Mouse (Mus musculus) heart, embryonic 14.5 days (tissue): ENCODE measurements at regions not wholly inside any gene's neighbourhood (a gene's known extent, or its start where the extent isn't known, plus 50 kb on each side); places are given as distances from the start of the nearest gene placed in this dataset.

Source experiments
- ATAC-seq: fragments of 200-750 bp; cut with Nextera tagmentation; 2 replicates; pipeline ENCODE4 v1.8.0; 2017; ENCODE audit warnings: low read depth, moderate TSS enrichment; ENCODE audit not compliant: insufficient number of reproducible peaks, insufficient read depth, low FRiP score
- H3K27ac ChIP-seq, 2 experiments: fragments of 200-500 bp in 1 of 2; fragments of 300-500 bp in 1 of 2; sonication (generic) in 1 of 2; replicated peaks in 1 of 2; 2 replicates each; pipeline ENCODE4 v1.5.1; 2012 to 2014; ENCODE audit warnings: low read depth in 2 of 2, low read length in 2 of 2, control low read depth in 1 of 2, mild to moderate bottlenecking in 1 of 2, mixed read lengths in 1 of 2; ENCODE audit not compliant: control insufficient read depth in 1 of 2, insufficient read depth in 1 of 2
- H3K27me3 ChIP-seq: fragments of 300-500 bp; sonication (generic); 2 replicates; pipeline ENCODE4 v1.6.1; 2014; ENCODE audit warnings: mild to moderate bottlenecking, low read length, control low read depth; ENCODE audit not compliant: control insufficient read depth, insufficient read depth
- H3K36me3 ChIP-seq: fragments of 300-500 bp; sonication (generic); 2 replicates; pipeline ENCODE4 v1.6.1; 2014; ENCODE audit warnings: mild to moderate bottlenecking, control low read depth, low read length, mixed read lengths; ENCODE audit not compliant: control insufficient read depth, insufficient read depth
- H3K4me1 ChIP-seq, 2 experiments: fragments of 200-500 bp in 1 of 2; fragments of 300-500 bp in 1 of 2; sonication (generic) in 1 of 2; 2 replicates each; pipeline ENCODE4 v1.6.1; 2012 to 2014; ENCODE audit warnings: low read length in 2 of 2, control low read depth in 1 of 2, mixed read lengths in 1 of 2; ENCODE audit not compliant: control insufficient read depth in 2 of 2, insufficient read depth in 2 of 2
- H3K4me2 ChIP-seq: fragments of 300-500 bp; sonication (generic); 2 replicates; pipeline ENCODE4 v1.6.1; 2014; ENCODE audit warnings: mild to moderate bottlenecking, low read length
- H3K4me3 ChIP-seq, 2 experiments: fragments of 200-500 bp in 1 of 2; fragments of 300-500 bp in 1 of 2; sonication (generic) in 1 of 2; 2 replicates each; pipeline ENCODE4 v1.5.1; 2012 to 2014; ENCODE audit warnings: low read length in 2 of 2, mild to moderate bottlenecking in 2 of 2, control low read depth in 1 of 2, low read depth in 1 of 2, moderate library complexity in 1 of 2; ENCODE audit not compliant: control insufficient read depth in 1 of 2, insufficient read depth in 1 of 2
- H3K9ac ChIP-seq: fragments of 300-500 bp; sonication (generic); 2 replicates; pipeline ENCODE4 v1.6.1; 2014; ENCODE audit warnings: mild to moderate bottlenecking, low read length
- H3K9me3 ChIP-seq: fragments of 300-500 bp; sonication (generic); 2 replicates; pipeline ENCODE4 v1.6.1; 2016; ENCODE audit warnings: low read length, control low read depth; ENCODE audit not compliant: control insufficient read depth
- WGBS: fragments of 180-500 bp; shearing (Covaris S2); extraction: QIAGEN DNeasy Blood & Tissue Kit; methylation state at CpG from one replicate; pipeline ENCODE4 v1.1.7; 2014; 5-methylcytosine and 5-hydroxymethylcytosine counted together

DNA sequence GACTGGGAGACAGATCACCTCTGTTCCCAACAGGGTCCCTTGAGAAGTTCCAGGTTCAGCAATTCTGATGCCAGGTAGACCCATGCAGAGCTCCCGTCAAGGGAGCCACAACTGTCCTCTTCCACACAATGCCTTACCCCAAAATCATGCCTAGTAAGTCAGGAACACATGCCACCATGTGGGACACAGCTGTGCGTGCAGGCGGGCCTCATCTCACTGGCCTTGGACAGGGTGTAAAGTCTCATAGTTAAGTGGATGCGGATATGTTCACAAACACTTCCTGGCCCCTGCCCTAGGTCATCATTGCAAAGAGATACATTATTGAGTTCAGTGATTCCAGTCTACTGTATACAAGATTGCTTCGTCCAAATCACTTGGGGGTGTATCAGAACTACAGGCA is 87.6 kb downstream of the Dll1 start:
- no peak overlapping the region for H3K4me3 ChIP-seq
- no peaks in the 10 kb centered on the region for H3K36me3 ChIP-seq
- 89% methylated on average over 5 of the region's 5 CpGs for WGBS
- ATAC-seq = no peak
- no peak overlapping the region for H3K9ac ChIP-seq
- H3K27ac ChIP-seq = no peak overlapping the region
- H3K4me2 ChIP-seq = no peak overlapping the region
- no peaks in the 10 kb centered on the region for H3K9me3 ChIP-seq
- no peaks in the 10 kb centered on the region for H3K27me3 ChIP-seq
- peaks cover 34% of the 10 kb centered on the region in 2 experiments for H3K4me1 ChIP-seq

DNA sequence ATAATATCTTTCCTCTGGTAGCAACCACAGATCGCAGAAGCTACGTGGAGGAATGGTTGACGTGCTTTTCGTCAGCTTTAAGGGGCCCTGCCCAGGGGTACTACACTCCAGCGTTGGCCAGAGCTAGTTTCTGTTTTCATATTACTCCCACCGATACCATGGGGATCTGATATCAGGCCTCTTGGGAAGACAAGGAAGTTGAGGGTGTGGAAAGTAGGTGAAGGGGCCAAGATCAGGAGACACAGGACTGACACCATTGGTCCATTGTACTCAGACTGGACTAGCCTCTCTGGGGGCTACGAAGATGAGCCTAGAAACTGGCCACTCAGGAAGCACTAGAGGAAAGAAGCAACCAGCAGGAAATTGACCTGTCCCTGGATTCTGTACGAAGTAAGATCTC is 88.0 kb downstream of the Dll1 start:
- H3K4me2 ChIP-seq = no peak overlapping the region
- 62% methylated on average over 8 of the region's 8 CpGs for WGBS
- no peak overlapping the region for H3K9ac ChIP-seq
- H3K4me3 ChIP-seq = no peak overlapping the region
- H3K36me3 ChIP-seq = no peaks in the 10 kb centered on the region
- ATAC-seq = no peak
- H3K27me3 ChIP-seq = no peaks in the 10 kb centered on the region
- no peak overlapping the region for H3K27ac ChIP-seq
- H3K4me1 ChIP-seq = peaks cover 34 to 37% of the 10 kb centered on the region in 2 experiments
- H3K9me3 ChIP-seq = no peaks in the 10 kb centered on the region

DNA sequence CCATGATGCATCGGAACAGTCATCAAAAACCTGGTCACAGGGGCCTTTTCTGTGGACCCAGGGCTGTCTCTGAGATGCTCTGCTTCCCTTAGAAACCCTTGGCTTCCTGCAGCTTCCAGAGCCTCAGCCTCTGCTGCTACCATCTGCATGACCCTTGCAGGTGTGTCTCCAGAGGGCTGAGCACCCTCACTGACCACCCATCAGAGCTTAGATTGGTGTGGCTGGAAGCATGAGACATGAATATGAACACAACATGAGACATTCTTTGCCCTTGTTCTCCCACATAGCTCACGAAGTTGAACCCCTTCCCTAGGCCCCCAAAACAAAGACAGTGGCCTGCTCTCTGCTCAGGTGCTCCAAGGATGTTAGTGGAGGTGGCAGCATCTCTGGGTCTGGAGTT is 90.1 kb downstream of the Dll1 start:
- Histone ChIP-seq H3K9me3 (no peaks in the 10 kb centered on the region), H3K4me3 (no peak overlapping the region), H3K27me3 (no peaks in the 10 kb centered on the region), H3K9ac (no peak overlapping the region), H3K27ac (no peak overlapping the region), H3K4me2 (no peak overlapping the region), H3K36me3 (no peaks in the 10 kb centered on the region), H3K4me1 (peaks cover 24 to 25% of the 10 kb centered on the region in 2 experiments)
- ATAC-seq = no peak
- WGBS = 95% methylated on average over 2 of the region's 2 CpGs

DNA sequence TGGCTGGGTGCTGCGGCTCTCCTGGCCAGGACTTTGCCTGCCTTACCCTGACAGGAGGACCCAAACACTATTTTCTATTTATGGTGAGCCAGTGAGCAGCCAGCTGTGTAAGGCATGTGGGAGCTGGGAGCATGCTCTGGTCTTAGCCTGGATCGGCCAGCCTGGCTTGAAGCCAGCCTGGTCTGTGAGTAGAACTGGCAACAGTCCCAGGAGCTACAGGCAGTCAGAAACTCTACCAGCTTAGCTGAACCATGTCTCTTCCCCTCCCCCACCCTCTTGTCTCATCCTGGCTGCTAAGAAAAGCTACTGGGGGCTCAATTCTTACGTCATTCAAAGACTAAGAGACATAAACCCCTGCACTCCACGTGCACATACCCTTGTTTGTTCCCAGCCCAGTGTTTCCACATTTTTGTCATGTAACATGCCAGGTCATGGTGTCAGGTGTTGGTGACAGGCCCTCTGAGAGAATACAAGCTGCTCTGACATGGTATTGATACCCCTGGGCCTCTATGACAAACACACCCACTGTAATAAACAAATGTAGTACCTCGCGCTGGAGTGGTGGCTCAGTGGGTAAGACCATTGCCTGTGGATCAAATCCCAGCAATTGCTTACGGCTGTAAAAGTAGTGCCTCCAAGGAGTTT is 91.2 kb downstream of the Dll1 start:
- Histone ChIP-seq H3K36me3 (no peaks in the 10 kb centered on the region), H3K27me3 (no peaks in the 10 kb centered on the region), H3K9me3 (no peaks in the 10 kb centered on the region), H3K4me3 (no peak overlapping the region), H3K4me2 (peak overlapping the region; percentile 48), H3K9ac (no peak overlapping the region), H3K27ac (peak overlapping the region; percentile 89), H3K4me1 (peaks cover 23 to 25% of the 10 kb centered on the region in 2 experiments)
- ATAC-seq = peak; percentile 87
- WGBS = 26% methylated on average over 7 of the region's 7 CpGs

DNA sequence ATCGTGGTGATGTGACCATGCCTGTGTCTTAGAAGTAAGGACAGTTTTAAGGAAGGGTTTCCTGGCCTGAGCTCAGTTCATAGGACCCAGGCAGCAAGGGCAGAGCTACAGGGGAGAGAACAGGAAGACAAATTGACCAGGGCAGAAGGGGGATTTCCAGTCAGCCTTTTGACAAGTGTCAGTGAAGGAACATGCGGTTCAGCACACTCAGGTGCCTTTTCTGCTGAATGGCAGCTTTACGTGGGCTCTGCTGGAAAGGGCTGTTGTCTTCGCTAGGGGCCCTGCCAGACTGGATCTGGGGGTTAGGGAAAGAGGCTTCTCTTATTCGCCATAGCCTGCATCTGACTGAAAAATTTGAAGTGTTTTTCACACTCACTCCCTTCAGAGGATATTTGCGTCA is 106.8 kb downstream of the Dll1 start:
- no peak overlapping the region for H3K9ac ChIP-seq
- H3K27ac ChIP-seq = no peak overlapping the region
- ATAC-seq = no peak
- no peaks in the 10 kb centered on the region for H3K9me3 ChIP-seq
- 67% methylated on average over 6 of the region's 6 CpGs for WGBS
- H3K4me1 ChIP-seq = peaks cover 4 to 7% of the 10 kb centered on the region in 2 experiments; a peak in 3 of 4 replicates
- no peaks in the 10 kb centered on the region for H3K27me3 ChIP-seq
- H3K4me3 ChIP-seq = no peak overlapping the region
- no peaks in the 10 kb centered on the region for H3K36me3 ChIP-seq
- H3K4me2 ChIP-seq = no peak overlapping the region

DNA sequence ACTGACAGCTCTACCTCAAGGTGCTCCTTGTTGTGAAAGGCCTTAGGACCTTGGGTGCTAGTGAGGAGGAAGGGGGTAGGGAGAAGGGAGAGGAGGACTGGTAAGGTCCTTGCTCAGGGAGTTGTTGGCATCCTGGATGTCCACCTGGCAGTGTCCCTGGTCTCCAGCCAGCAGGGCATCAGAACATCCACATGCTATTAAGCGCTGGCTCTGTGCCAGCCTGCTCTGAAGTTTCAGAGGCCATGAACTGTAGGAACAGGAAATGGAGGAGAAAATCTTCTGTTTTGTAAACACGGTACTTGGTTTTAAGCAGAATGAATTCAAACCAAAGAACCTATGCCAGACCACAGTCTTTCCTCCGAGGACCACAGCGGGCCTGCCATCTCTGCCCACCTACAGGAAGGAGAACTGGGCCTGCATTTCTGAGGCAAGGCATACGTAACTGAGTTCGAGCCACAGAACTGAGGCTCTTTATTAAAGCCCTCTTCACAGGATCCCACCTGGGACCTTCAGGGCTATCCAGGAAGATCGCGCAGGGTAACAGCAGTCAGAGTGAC is 107.5 kb downstream of the Dll1 start:
- H3K9ac ChIP-seq = no peak overlapping the region
- no peak overlapping the region for H3K27ac ChIP-seq
- no peaks in the 10 kb centered on the region for H3K27me3 ChIP-seq
- H3K4me1 ChIP-seq = peaks cover 4 to 7% of the 10 kb centered on the region in 2 experiments; a peak in 3 of 4 replicates
- H3K4me3 ChIP-seq = no peak overlapping the region
- H3K36me3 ChIP-seq = no peaks in the 10 kb centered on the region
- no peaks in the 10 kb centered on the region for H3K9me3 ChIP-seq
- WGBS = 83% methylated on average over 8 of the region's 8 CpGs
- ATAC-seq = no peak
- no peak overlapping the region for H3K4me2 ChIP-seq

DNA sequence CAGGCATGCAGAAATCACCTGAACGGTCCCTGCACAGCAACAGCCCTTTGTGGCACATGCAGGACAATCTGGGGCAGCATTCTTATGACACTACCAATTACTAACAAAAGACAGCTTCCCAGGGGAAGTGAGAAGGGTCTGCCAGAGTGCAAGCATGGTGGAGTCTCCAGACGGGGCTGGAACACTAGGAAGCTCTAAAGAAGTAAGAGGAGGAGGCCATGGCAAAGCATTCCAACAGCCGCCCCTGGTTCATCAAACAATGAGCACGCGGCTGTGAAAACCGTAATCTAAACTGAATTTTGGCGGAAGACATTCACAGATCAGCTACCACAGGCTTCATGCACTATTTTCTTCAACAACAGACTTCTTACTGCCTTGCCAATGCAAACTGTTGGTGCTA is 109.0 kb downstream of the Dll1 start:
- Histone ChIP-seq H3K27me3 (no peaks in the 10 kb centered on the region), H3K4me3 (no peak overlapping the region), H3K9me3 (no peaks in the 10 kb centered on the region), H3K27ac (no peak overlapping the region), H3K4me2 (no peak overlapping the region), H3K4me1 (peaks cover 4 to 7% of the 10 kb centered on the region in 2 experiments; a peak in 3 of 4 replicates), H3K36me3 (no peaks in the 10 kb centered on the region), H3K9ac (no peak overlapping the region)
- ATAC-seq = no peak
- WGBS = 61% methylated on average over 7 of the region's 7 CpGs
